Mouse (Mus musculus) midbrain, embryonic 10.5 days (tissue): ENCODE measurements around the gene Rdh14. TPM values are rescaled to one million over a fixed set of nuclear protein-coding genes. Genes with fewer than 3 reads are reported as not detected.

Source experiments
- DNase-seq: peaks from one replicate; pipeline ENCODE4 v3.0.0-alpha.2; 2017; ENCODE audit warnings: low spot score
- H3K27ac ChIP-seq: fragments of 300-500 bp; sonication (generic); replicated peaks from 2 replicates; pipeline ENCODE4 v1.5.1; 2016; ENCODE audit warnings: mild to moderate bottlenecking
- H3K27me3 ChIP-seq: fragments of 300-500 bp; sonication (generic); 2 replicates; pipeline ENCODE4 v1.6.1; 2016; ENCODE audit warnings: low read depth, mild to moderate bottlenecking; ENCODE audit not compliant: poor library complexity, severe bottlenecking
- H3K36me3 ChIP-seq: fragments of 300-500 bp; sonication (generic); 2 replicates; pipeline ENCODE4 v1.6.1; 2016; ENCODE audit warnings: mild to moderate bottlenecking, moderate library complexity
- H3K4me1 ChIP-seq: fragments of 300-500 bp; sonication (generic); 2 replicates; pipeline ENCODE4 v1.6.1; 2016
- H3K4me3 ChIP-seq: fragments of 300-500 bp; sonication (generic); 2 replicates; pipeline ENCODE4 v1.5.1; 2016; ENCODE audit warnings: mild to moderate bottlenecking, moderate library complexity
- H3K9me3 ChIP-seq: fragments of 300-500 bp; sonication (generic); replicated peaks from 2 replicates; pipeline ENCODE4 v1.6.1; 2016; ENCODE audit warnings: mild to moderate bottlenecking
- WGBS: fragments of 180-500 bp; shearing (Covaris S2); methylation state at CpG from one replicate; pipeline ENCODE4 v1.1.7; 2016; 5-methylcytosine and 5-hydroxymethylcytosine counted together
- polyA plus RNA-seq: library from polyadenylated mRNA; unstranded; fragments of >200 nt; fragmentation: Nextera tagmentation; extraction: Ambion mirVana; gene quantifications from 2 replicates; pipeline ENCODE4 v1.2.1, GENCODE M21; 2016

The Rdh14 gene
- 19.4 and 21.5 TPM in 2 replicates for polyA plus RNA-seq

- H3K4me3 ChIP-seq, result peak within 1 kb of the TSS; percentile 75
- H3K36me3 ChIP-seq, result peaks cover 5% of the 10 kb centered on the region; the same call in 1 of the 2 replicates
- peak; percentile 92 for DNase-seq
- H3K4me1 ChIP-seq, result peaks cover 10% of the 10 kb centered on the region
- no peaks in the 10 kb centered on the region for H3K27me3 ChIP-seq
- peak within 1 kb of the TSS; percentile 97 for H3K27ac ChIP-seq
- under 1% methylated on average over 53 of the region's 53 CpGs for WGBS
- no peaks in the 10 kb centered on the region for H3K9me3 ChIP-seq
Observed at GRCm38 (mm10) chr12:10390671-10391441, at the start of gene Rdh14. Gene Rdh14, plus strand, starts transcription at chr12:10390772.

DNA sequence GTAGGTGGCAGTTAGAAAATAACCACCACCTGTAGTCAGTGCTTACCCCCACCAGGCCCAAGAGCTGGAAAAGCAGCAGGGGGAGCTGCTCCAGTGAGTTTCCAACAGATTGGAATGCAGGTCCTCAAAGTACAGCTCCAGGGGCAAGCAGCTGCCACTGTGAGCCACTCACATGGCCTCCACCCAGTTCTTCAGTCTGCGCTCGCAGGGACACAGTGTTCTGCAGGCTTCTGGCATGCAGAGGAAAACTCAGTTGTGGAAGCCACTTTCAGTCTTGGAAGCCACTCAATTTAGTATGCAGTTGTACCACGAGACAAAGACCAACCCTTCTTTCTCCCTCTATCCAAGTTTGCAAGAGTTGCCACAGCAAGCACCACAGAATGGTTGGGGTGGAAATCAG is 39.9 kb upstream of the Rdh14 start:
- Histone ChIP-seq H3K4me1 (no peaks in the 10 kb centered on the region), H3K27me3 (no peaks in the 10 kb centered on the region), H3K9me3 (no peaks in the 10 kb centered on the region), H3K27ac (no peak overlapping the region), H3K36me3 (no peaks in the 10 kb centered on the region), H3K4me3 (no peak overlapping the region)
- 52% methylated on average over 3 of the region's 3 CpGs for WGBS
- no peak for DNase-seq

DNA sequence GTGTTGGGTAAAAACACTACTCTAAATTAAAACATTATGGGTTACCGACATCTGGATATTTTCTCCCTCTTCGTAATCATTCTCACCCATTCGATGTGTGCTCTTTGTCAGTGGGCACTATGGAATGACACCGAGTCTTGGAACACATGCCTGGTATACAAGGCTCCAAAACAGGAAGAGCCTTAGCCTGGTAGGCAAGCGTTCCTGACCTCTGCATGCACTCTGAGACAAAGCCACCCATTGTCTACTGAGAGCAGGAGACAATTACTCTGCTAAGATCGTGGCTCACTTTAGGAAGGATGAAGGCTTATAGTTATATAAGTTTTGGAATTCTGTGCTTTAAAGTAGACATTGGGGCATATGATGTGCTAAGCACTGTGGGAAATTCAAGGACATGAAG is 32.8 kb upstream of the Rdh14 start:
- no peak overlapping the region for H3K4me3 ChIP-seq
- 65% methylated on average over 6 of the region's 6 CpGs for WGBS
- no peaks in the 10 kb centered on the region for H3K27me3 ChIP-seq
- no peak for DNase-seq
- H3K9me3 ChIP-seq, result no peaks in the 10 kb centered on the region
- no peak overlapping the region for H3K27ac ChIP-seq
- H3K4me1 ChIP-seq, result no peaks in the 10 kb centered on the region
- H3K36me3 ChIP-seq, result no peaks in the 10 kb centered on the region

- 80% methylated on average over 3 of the region's 3 CpGs for WGBS
- no peak for DNase-seq
- no peaks in the 10 kb centered on the region for H3K9me3 ChIP-seq
- H3K36me3 ChIP-seq, result no peaks in the 10 kb centered on the region
- H3K27me3 ChIP-seq, result no peaks in the 10 kb centered on the region
- no peak within 1 kb of the TSS for H3K4me3 ChIP-seq
- no peaks in the 10 kb centered on the region for H3K4me1 ChIP-seq
- H3K27ac ChIP-seq, result no peak within 1 kb of the TSS
Observed at GRCm38 (mm10) chr12:10369673-10370072, 20.9 kb upstream of the Rdh14 start, which contains the start of gene Nt5c1b. Gene Nt5c1b, plus strand, starts transcription at chr12:10369973.

GRCm38 (mm10) chr12:10400788-10401187 is 10.2 kb downstream of the Rdh14 start:
- H3K9me3 ChIP-seq, result no peaks in the 10 kb centered on the region
- H3K27me3 ChIP-seq, result no peaks in the 10 kb centered on the region
- no peak overlapping the region for H3K27ac ChIP-seq
- H3K36me3 ChIP-seq, result no peaks in the 10 kb centered on the region
- no peak for DNase-seq
- H3K4me1 ChIP-seq, result no peaks in the 10 kb centered on the region
- WGBS, result 74% methylated on average over 1 of the region's 1 CpGs
- no peak overlapping the region for H3K4me3 ChIP-seq

DNA sequence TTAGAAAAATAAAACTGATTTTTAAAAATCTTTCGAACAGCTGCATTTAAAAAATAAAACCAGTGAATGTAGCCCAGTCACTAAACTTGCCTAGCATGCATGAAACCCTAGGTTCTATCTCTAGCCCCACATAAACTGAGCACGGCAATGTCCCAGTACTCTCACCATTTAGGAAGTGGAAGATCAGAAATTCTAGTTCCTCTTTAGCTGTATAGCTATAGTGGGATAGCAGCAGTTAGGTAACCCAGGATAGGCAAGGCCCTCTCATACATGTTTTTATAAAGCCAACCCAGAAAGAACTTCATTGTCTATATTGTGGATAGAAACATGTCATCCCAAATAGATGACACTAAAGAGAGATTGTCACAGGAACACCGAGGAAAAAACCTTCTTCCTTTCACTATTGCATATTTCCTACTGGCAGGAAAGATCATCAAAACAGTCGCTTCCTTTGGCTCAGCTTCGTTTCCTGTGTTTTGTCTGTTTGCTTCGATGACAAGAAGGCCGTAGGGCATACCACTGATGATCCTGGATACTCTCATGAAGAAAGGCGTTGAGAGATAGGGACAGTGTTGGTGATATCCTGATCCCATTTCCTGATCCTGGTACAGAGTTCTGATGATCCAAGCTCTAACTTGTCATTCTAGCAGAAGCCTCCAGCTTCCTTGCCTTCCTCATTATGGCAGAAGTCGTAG is 12.0 kb downstream of the Rdh14 start:
- no peak overlapping the region for H3K27ac ChIP-seq
- no peaks in the 10 kb centered on the region for H3K4me1 ChIP-seq
- no peaks in the 10 kb centered on the region for H3K9me3 ChIP-seq
- no peak for DNase-seq
- H3K36me3 ChIP-seq, result no peaks in the 10 kb centered on the region
- no peaks in the 10 kb centered on the region for H3K27me3 ChIP-seq
- H3K4me3 ChIP-seq, result no peak overlapping the region
- 83% methylated on average over 9 of the region's 9 CpGs for WGBS

GRCm38 (mm10) chr12:10410511-10411179 is 20.1 kb downstream of the Rdh14 start:
- Histone ChIP-seq H3K27me3 (no peaks in the 10 kb centered on the region), H3K36me3 (no peaks in the 10 kb centered on the region), H3K9me3 (no peaks in the 10 kb centered on the region), H3K4me1 (no peaks in the 10 kb centered on the region), H3K27ac (no peak overlapping the region), H3K4me3 (no peak overlapping the region)
- 91% methylated on average over 3 of the region's 3 CpGs for WGBS
- DNase-seq, result no peak

DNA sequence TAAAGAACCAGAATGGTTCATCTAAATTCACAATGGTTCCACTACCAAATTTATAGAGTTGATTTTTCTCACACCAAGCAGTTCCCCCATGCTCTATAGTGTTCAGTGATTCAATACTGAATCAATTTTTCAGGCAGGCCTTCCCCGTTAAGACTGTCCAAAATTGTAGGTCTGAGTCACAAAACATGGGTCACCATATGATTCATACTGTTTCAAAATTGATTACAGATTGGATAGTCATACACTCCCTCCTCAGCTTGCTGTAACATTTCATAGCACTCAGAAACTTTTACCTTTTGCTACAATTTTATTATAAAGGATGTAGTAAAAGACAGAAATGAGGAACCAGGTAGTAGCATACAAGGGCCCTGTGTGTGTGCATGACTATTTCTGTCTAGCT is 20.9 kb downstream of the Rdh14 start:
- no peaks in the 10 kb centered on the region for H3K36me3 ChIP-seq
- H3K27me3 ChIP-seq, result no peaks in the 10 kb centered on the region
- no peaks in the 10 kb centered on the region for H3K9me3 ChIP-seq
- H3K27ac ChIP-seq, result no peak overlapping the region
- no peak for DNase-seq
- no peak overlapping the region for H3K4me3 ChIP-seq
- no peaks in the 10 kb centered on the region for H3K4me1 ChIP-seq
- 92% methylated on average over 1 of the region's 1 CpGs for WGBS

GRCm38 (mm10) chr12:10422347-10422746 is 31.8 kb downstream of the Rdh14 start:
- H3K27me3 ChIP-seq, result no peaks in the 10 kb centered on the region
- no peaks in the 10 kb centered on the region for H3K36me3 ChIP-seq
- H3K27ac ChIP-seq, result no peak overlapping the region
- no peak for DNase-seq
- 87% methylated on average over 3 of the region's 3 CpGs for WGBS
- H3K4me1 ChIP-seq, result no peaks in the 10 kb centered on the region
- no peaks in the 10 kb centered on the region for H3K9me3 ChIP-seq
- H3K4me3 ChIP-seq, result no peak overlapping the region

GRCm38 (mm10) chr12:10425982-10426863 is 35.7 kb downstream of the Rdh14 start:
- WGBS, result 72% methylated on average over 9 of the region's 9 CpGs
- DNase-seq, result no peak

GRCm38 (mm10) chr12:10430999-10431398 is 40.4 kb downstream of the Rdh14 start:
- Histone ChIP-seq H3K4me3 (no peak overlapping the region), H3K27me3 (peaks cover 8% of the 10 kb centered on the region; the same call in 1 of the 2 replicates), H3K27ac (no peak overlapping the region), H3K4me1 (no peaks in the 10 kb centered on the region), H3K9me3 (no peaks in the 10 kb centered on the region), H3K36me3 (no peaks in the 10 kb centered on the region)
- no peak for DNase-seq
- 92% methylated on average over 1 of the region's 1 CpGs for WGBS

More at GRCm38 (mm10) chr12:10425982-10426863, 35.7 kb downstream of the Rdh14 start:
- H3K36me3 ChIP-seq, result no peaks in the 10 kb centered on the region
- no peaks in the 10 kb centered on the region for H3K27me3 ChIP-seq
- no peak overlapping the region for H3K4me3 ChIP-seq
- no peaks in the 10 kb centered on the region for H3K9me3 ChIP-seq
- no peak overlapping the region for H3K27ac ChIP-seq
- no peaks in the 10 kb centered on the region for H3K4me1 ChIP-seq
